24 mouse cellular contexts compared by ENCODE assay signal in the genomic region with DNA sequence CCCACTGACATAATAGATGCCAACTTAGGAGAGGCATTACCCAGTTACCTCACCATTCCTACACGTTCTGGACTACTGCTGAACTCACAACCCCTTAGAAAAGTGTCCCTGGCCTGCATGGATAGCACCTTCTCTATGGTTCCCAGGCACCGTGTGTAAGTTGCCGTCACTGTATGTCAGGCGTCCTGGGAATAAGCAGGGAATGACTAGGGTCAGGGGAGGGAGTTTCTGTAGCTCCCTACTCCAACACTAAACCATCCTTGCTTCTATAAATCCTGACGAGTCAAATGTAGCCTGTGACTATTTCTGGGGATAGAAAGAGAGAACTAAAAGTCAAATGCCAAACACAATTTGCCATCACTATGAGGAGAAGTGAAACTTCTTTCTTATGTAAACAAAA. TPM values are rescaled to one million over a fixed set of nuclear protein-coding genes. Genes with fewer than 3 reads are reported as not detected.
DNase-seq lines count a peak whose midpoint lies in the region; ATAC-seq and TF ChIP-seq lines count a peak whose summit lies in the region.
"Had no signal": no experiment of that assay in that cellular context is flagged by ENCODE, and none has a peak within 500 bp of the region (broad histone marks: within the 10 kb centered on the region; RNA-seq: fewer than 3 reads in every experiment).

No protein-coding gene starts in this region.

- H3K27ac ChIP-seq in heart, adult 2 months: peak overlapping the region; percentile 37
- H3K27ac ChIP-seq in liver, embryonic 15.5 days (replicated peaks): 0 out of 2 replicates have a peak overlapping the region, but pooled peaks have one; percentile 34
- H3K27ac ChIP-seq in liver, postnatal 0 days (ENCODE audit: low read depth): no peak overlapping the region
- peak overlapping the region; percentile 38; the same call in 1 of the 2 replicates for H3K27ac ChIP-seq in small intestine, adult 2 months (ENCODE audit: insufficient read depth, low read depth, low read length)
- H3K27ac ChIP-seq: forebrain, embryonic 10.5 days; hindbrain, embryonic 15.5 days; limb, embryonic 12.5 days; liver, embryonic 13.5 days; lung, embryonic 15.5 days; midbrain, embryonic 13.5 days had no signal

- TF ChIP-seq POLR2A in heart, adult 2 months (IDR thresholded peaks at IDR 0.05; ENCODE audit: insufficient read depth, low read depth, low read length): no peak
- TF ChIP-seq POLR2A in small intestine, adult 2 months (IDR thresholded peaks at IDR 0.05; ENCODE audit: low read depth, low read length): no peak

- H3K4me3 ChIP-seq in heart, adult 2 months: no peak overlapping the region
- no peak overlapping the region for H3K4me3 ChIP-seq in liver, embryonic 15.5 days (replicated peaks)
- no peak overlapping the region for H3K4me3 ChIP-seq in liver, postnatal 0 days (ENCODE audit: low read depth, low read length)
- H3K4me3 ChIP-seq in small intestine, adult 2 months (ENCODE audit: low read depth, low read length): no peak overlapping the region
- H3K4me3 ChIP-seq: forebrain, embryonic 10.5 days; hindbrain, embryonic 15.5 days; limb, embryonic 12.5 days; liver, embryonic 13.5 days; lung, embryonic 15.5 days; midbrain, embryonic 13.5 days had no signal

- peaks cover 64% of the 10 kb centered on the region for H3K36me3 ChIP-seq in heart, adult 2 months (ENCODE audit: control insufficient read depth, insufficient read depth, low read length)
- no peaks in the 10 kb centered on the region for H3K36me3 ChIP-seq in liver, embryonic 15.5 days (replicated peaks)
- no peaks in the 10 kb centered on the region for H3K36me3 ChIP-seq in liver, postnatal 0 days (replicated peaks; ENCODE audit: insufficient read depth, low read length)
- peaks cover 5% of the 10 kb centered on the region for H3K36me3 ChIP-seq in small intestine, adult 2 months (ENCODE audit: control insufficient read depth, insufficient read depth, low read length)
- H3K36me3 ChIP-seq: forebrain, embryonic 10.5 days; hindbrain, embryonic 15.5 days; limb, embryonic 12.5 days; lung, embryonic 15.5 days; midbrain, embryonic 13.5 days had no signal

- H3K79me2 ChIP-seq in heart, adult 2 months (replicated peaks; ENCODE audit: control insufficient read depth, insufficient read depth, low read length): peaks cover 2% of the 10 kb centered on the region; the same call in 1 of the 2 replicates

- no peak for DNase-seq in heart, adult 2 months
- DNase-seq in heart, adult 9 months (ENCODE audit: low spot score in 2 of 2): no peak
- no peak for DNase-seq in liver, postnatal 0 days
- no peak for DNase-seq in adrenal gland, postnatal 36 days
- no peak for DNase-seq in lung, postnatal 14 days
- DNase-seq: adrenal gland, adult 2 months; cerebellum, adult 9-11 months; forebrain, postnatal 0 days; gastrocnemius, postnatal 25 days; kidney, adult 9 months; kidney, postnatal 36 days; liver, embryonic 13.5 days; lung, postnatal 4 days; thymus, postnatal 14 days had no signal

- no peak for ATAC-seq in liver, embryonic 15.5 days (ENCODE audit: insufficient read depth)
- ATAC-seq in liver, postnatal 0 days: no peak
- ATAC-seq in common myeloid progenitor, adult 5-6 weeks (replicated peaks; ENCODE audit: low read depth, poor library complexity, severe bottlenecking): 0 out of 2 replicates have a peak, but pooled peaks have one; percentile 24
- ATAC-seq: forebrain, postnatal 0 days; midbrain, embryonic 13.5 days; Patski had no signal

- H3K27me3 ChIP-seq in heart, adult 2 months (ENCODE audit: control insufficient read depth, insufficient read depth, low read length): no peaks in the 10 kb centered on the region
- no peaks in the 10 kb centered on the region for H3K27me3 ChIP-seq in liver, embryonic 15.5 days
- H3K27me3 ChIP-seq in liver, postnatal 0 days (ENCODE audit: insufficient read depth, low read length): no peaks in the 10 kb centered on the region
- no peaks in the 10 kb centered on the region for H3K27me3 ChIP-seq in small intestine, adult 2 months (ENCODE audit: control insufficient read depth, insufficient read depth, low read length)
- H3K27me3 ChIP-seq: hindbrain, embryonic 15.5 days; limb, embryonic 12.5 days; liver, embryonic 13.5 days; lung, embryonic 15.5 days; midbrain, embryonic 13.5 days; Patski had no signal

- H3K9me3 ChIP-seq in liver, embryonic 15.5 days (replicated peaks): no peaks in the 10 kb centered on the region
- H3K9me3 ChIP-seq in liver, postnatal 0 days (ENCODE audit: low read length): no peaks in the 10 kb centered on the region
- H3K9me3 ChIP-seq: forebrain, embryonic 10.5 days; G1E; hindbrain, embryonic 15.5 days; limb, embryonic 12.5 days; liver, embryonic 13.5 days; lung, embryonic 15.5 days; midbrain, embryonic 13.5 days had no signal

- intact Hi-C loops in heart, adult 2 months (cut with DNase I): no loop called here

- TF ChIP-seq EP300 in heart, adult 2 months (IDR thresholded peaks at IDR 0.05; ENCODE audit: insufficient read depth, low read depth, low read length): no peak
- no peak for TF ChIP-seq EP300 in liver, postnatal 0 days (IDR thresholded peaks at IDR 0.05; ENCODE audit: low read depth)

- whole genome bisulfite sequencing in heart, adult 2 months: 60% methylated on average over 5 of the region's 5 CpGs
- 58% methylated on average over 5 of the region's 5 CpGs for WGBS in liver, embryonic 15.5 days (ENCODE audit: insufficient replicate concordance)
- WGBS in liver, postnatal 0 days (ENCODE audit: insufficient replicate concordance): 64% methylated on average over 5 of the region's 5 CpGs
- WGBS in small intestine, adult 2 months: 69% methylated on average over 5 of the region's 5 CpGs

- H3K9ac ChIP-seq in heart, adult 2 months (ENCODE audit: low read depth, low read length): peak overlapping the region; percentile 63
- no peak overlapping the region for H3K9ac ChIP-seq in liver, embryonic 15.5 days
- H3K9ac ChIP-seq in liver, postnatal 0 days (replicated peaks): no peak overlapping the region
- H3K9ac ChIP-seq: forebrain, postnatal 0 days; hindbrain, embryonic 15.5 days; limb, embryonic 12.5 days; liver, embryonic 13.5 days; lung, embryonic 15.5 days; midbrain, embryonic 13.5 days had no signal

- no peak overlapping the region for H3K4me2 ChIP-seq in liver, embryonic 15.5 days
- no peak overlapping the region for H3K4me2 ChIP-seq in liver, postnatal 0 days (ENCODE audit: low read depth, low read length)
- H3K4me2 ChIP-seq: hindbrain, embryonic 15.5 days; limb, embryonic 12.5 days; liver, embryonic 13.5 days; lung, embryonic 15.5 days; midbrain, embryonic 13.5 days had no signal

- no peak for TF ChIP-seq CTCF in heart, adult 2 months (IDR thresholded peaks at IDR 0.05)
- TF ChIP-seq CTCF in liver, postnatal 0 days (IDR thresholded peaks at IDR 0.05; ENCODE audit: low read depth): no peak
- TF ChIP-seq CTCF in small intestine, adult 2 months (IDR thresholded peaks at IDR 0.05; ENCODE audit: extremely low read depth, insufficient read length, insufficient replicate concordance, low read depth, low read length): no peak

- H3K4me1 ChIP-seq in heart, adult 2 months (ENCODE audit: control insufficient read depth, insufficient read depth, low read length): peaks cover 32% of the 10 kb centered on the region
- H3K4me1 ChIP-seq in liver, embryonic 15.5 days (replicated peaks): no peaks in the 10 kb centered on the region; the same call in 1 of the 2 replicates
- no peaks in the 10 kb centered on the region for H3K4me1 ChIP-seq in liver, postnatal 0 days (ENCODE audit: insufficient read depth)
- H3K4me1 ChIP-seq in small intestine, adult 2 months (ENCODE audit: control insufficient read depth, insufficient read depth, insufficient read length, low read length): peaks cover 7% of the 10 kb centered on the region; the same call in 1 of the 2 replicates
- H3K4me1 ChIP-seq: hindbrain, embryonic 15.5 days; limb, embryonic 12.5 days; liver, embryonic 13.5 days; midbrain, embryonic 13.5 days had no signal

RNA-seq across cellular contexts. Expression of gene Ehd4, which starts 17.1 kb away (rescaled TPM):
- 100 to 1,000 TPM; 330 to 373 TPM for total RNA-seq in heart, adult 2 months (2021)
- 213 and 279 TPM in 2 replicates for polyA plus RNA-seq in heart, adult 2 months (2012; rRNA removed)
- polyA plus RNA-seq in liver, embryonic 15.5 days (2015; fragmentation: Nextera tagmentation; extraction: Ambion mirVana): 23.4 and 29.0 TPM in 2 replicates
- 20.8 and 29.2 TPM in 2 replicates for polyA plus RNA-seq in liver, postnatal 0 days (2015; fragmentation: Nextera tagmentation; extraction: Ambion mirVana)
- 28.3 and 31.0 TPM in 2 replicates for total RNA-seq in common myeloid progenitor, adult 5-6 weeks (2017)
- polyA plus RNA-seq in small intestine, adult 2 months (2012; rRNA removed): 19.6 and 30.7 TPM in 2 replicates
- 10 to 100 TPM; 44.5 to 48.7 TPM for total RNA-seq in adrenal gland, postnatal 36 days (2021)
